Mouse (Mus musculus) limb, embryonic 13.5 days (tissue): ENCODE data around the gene Krt17. TPM values are rescaled to one million over a fixed set of nuclear protein-coding genes. Genes with fewer than 3 reads are reported as not detected.

Experiments used
- polyA plus RNA-seq: library from polyadenylated mRNA; unstranded; fragments of >200 nt; fragmentation: Nextera tagmentation; extraction: Ambion mirVana; gene quantifications from 2 replicates; pipeline ENCODE4 v1.2.1, GENCODE M21; 2015

Gene Krt17
- polyA plus RNA-seq, 1 experiment from 2014 or later = 52.1 TPM

Other genes starting within 250 kb of the Krt17 start
- not detected in 2 replicates for gene Krt33a, start 244.8 kb downstream of the Krt17 start, polyA plus RNA-seq
- 0.38 and 0.43 TPM in 2 replicates for gene Krt33b, start 231.2 kb downstream of the Krt17 start, polyA plus RNA-seq
- gene Krt34, start 219.5 kb downstream of the Krt17 start, polyA plus RNA-seq = not detected in 2 replicates
- 0.11 TPM in 1 of 2 replicates, not detected in the other for gene Krt31, start 210.5 kb downstream of the Krt17 start, polyA plus RNA-seq
- gene Krt32, start 172.8 kb downstream of the Krt17 start, polyA plus RNA-seq = not detected in 2 replicates
- gene Krt35, start 164.8 kb downstream of the Krt17 start, polyA plus RNA-seq = 0.80 and 1.0 TPM in 2 replicates
- 0.14 TPM in 1 of 2 replicates, not detected in the other for gene Krt36, start 155.4 kb downstream of the Krt17 start, polyA plus RNA-seq
- not detected in 2 replicates for gene Krt13, start 139.5 kb downstream of the Krt17 start, polyA plus RNA-seq
- 151 and 172 TPM in 2 replicates for gene Krt15, start 125.1 kb downstream of the Krt17 start, polyA plus RNA-seq
- 18.6 and 21.8 TPM in 2 replicates for gene Krt19, start 112.4 kb downstream of the Krt17 start, polyA plus RNA-seq
- not detected in 2 replicates for gene Krt9, start 67.8 kb downstream of the Krt17 start, polyA plus RNA-seq
- 275 and 306 TPM in 2 replicates for gene Krt14, start 53.5 kb downstream of the Krt17 start, polyA plus RNA-seq
- gene Krt16, start 12.1 kb downstream of the Krt17 start, polyA plus RNA-seq = 0.13 and 0.19 TPM in 2 replicates
- not detected in 2 replicates for gene Krt42, start 8.8 kb upstream of the Krt17 start, polyA plus RNA-seq
- 1,631 and 1,669 TPM in 2 replicates for gene Eif1, start 58.9 kb upstream of the Krt17 start, polyA plus RNA-seq
- gene Gast, start 73.4 kb upstream of the Krt17 start, polyA plus RNA-seq = not detected in 2 replicates
- 2.8 and 3.2 TPM in 2 replicates for gene Hap1, start 95.1 kb upstream of the Krt17 start, polyA plus RNA-seq
- gene Jup, start 136.7 kb upstream of the Krt17 start, polyA plus RNA-seq = 62.7 and 73.6 TPM in 2 replicates
- gene P3h4, start 153.8 kb upstream of the Krt17 start, polyA plus RNA-seq = 77.1 and 81.9 TPM in 2 replicates
- gene Fkbp10, start 154.7 kb upstream of the Krt17 start, polyA plus RNA-seq = 169 and 170 TPM in 2 replicates
- 176 and 181 TPM in 2 replicates for gene Nt5c3b, start 180.8 kb upstream of the Krt17 start, polyA plus RNA-seq
- 1.0 and 1.6 TPM in 2 replicates for gene Klhl10, start 180.9 kb upstream of the Krt17 start, polyA plus RNA-seq
- 10.8 and 12.6 TPM in 2 replicates for gene Klhl11, start 211.7 kb upstream of the Krt17 start, polyA plus RNA-seq